Mouse (Mus musculus): ENCODE data around the gene Ccl9. TPM values are rescaled to one million over a fixed set of nuclear protein-coding genes. Genes with fewer than 3 reads are reported as not detected.

Ccl9 gene
- polyA plus RNA-seq, 1 experiment from 2014 or later, result 4.1 TPM

DNA sequence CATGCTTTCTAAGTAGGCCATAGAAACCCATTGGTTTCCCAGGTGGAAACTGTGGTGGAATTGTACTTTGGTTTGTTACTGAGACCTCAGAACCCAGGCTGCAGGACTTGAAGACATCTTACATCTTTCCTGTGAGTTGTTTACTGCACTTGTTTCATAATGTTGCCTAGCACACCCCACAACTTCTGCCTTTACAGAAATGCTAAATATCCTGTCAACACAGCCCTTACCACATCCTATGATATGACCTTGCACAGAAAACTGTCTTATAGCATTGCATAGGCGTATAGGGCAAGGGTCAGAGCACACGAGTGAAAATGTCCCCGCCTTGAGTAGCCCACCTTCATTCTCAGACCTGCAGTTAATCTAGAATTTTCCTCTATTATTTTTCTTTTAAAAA, 27.1 kb upstream of the Ccl9 start:
- ATAC-seq (replicated peaks; ENCODE audit: low FRiP score, low read depth) (no peak), DNase-seq (ENCODE audit: low spot score) (no peak)
- no peak overlapping the region for H3K27ac ChIP-seq
- H3K27me3 ChIP-seq (ENCODE audit: insufficient read depth, low read length), result no peaks in the 10 kb centered on the region
- no peak overlapping the region for H3K4me2 ChIP-seq (ENCODE audit: low read length)
- no peaks in the 10 kb centered on the region for H3K4me1 ChIP-seq (replicated peaks; ENCODE audit: insufficient read depth, low read length)
- H3K4me3 ChIP-seq (replicated peaks; ENCODE audit: low read depth, low read length), result no peak overlapping the region
- no peaks in the 10 kb centered on the region for H3K36me3 ChIP-seq (ENCODE audit: insufficient read depth, low read length)
- H3K9me3 ChIP-seq (replicated peaks; ENCODE audit: low read length), result no peaks in the 10 kb centered on the region
- TF ChIP-seq CTCF (IDR thresholded peaks at IDR 0.05; ENCODE audit: low read depth), result no peak
- 79% methylated on average over 3 of the region's 3 CpGs for WGBS
- no peak overlapping the region for H3K9ac ChIP-seq (ENCODE audit: low read depth, low read length)

DNA sequence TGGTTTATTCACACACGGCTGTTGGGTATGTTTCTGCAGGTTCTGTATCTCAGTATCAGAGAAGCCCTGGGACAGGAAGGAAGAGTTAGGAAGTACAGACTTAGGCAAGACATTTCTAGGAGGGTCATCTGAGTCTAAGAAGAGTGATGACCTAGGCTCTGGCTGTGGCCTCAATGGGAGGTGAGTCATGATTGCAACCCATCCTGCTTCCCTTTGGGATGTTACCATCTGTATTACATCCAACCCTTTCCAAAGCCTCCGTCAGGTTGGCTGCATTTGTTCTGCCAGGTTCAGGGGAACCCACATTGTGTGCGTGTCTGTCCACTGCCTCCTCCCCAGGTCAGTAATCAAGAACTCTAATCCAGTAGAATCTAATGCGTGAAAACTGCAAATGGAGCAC, 26.3 kb upstream of the Ccl9 start:
- ATAC-seq (replicated peaks; ENCODE audit: low FRiP score, low read depth) (no peak), DNase-seq (ENCODE audit: low spot score) (no peak)
- WGBS, result 92% methylated on average over 4 of the region's 4 CpGs
- Histone ChIP-seq H3K9me3 (replicated peaks; ENCODE audit: low read length) (no peaks in the 10 kb centered on the region), H3K27ac (no peak overlapping the region), H3K4me1 (replicated peaks; ENCODE audit: insufficient read depth, low read length) (no peaks in the 10 kb centered on the region), H3K4me3 (replicated peaks; ENCODE audit: low read depth, low read length) (no peak overlapping the region), H3K27me3 (ENCODE audit: insufficient read depth, low read length) (no peaks in the 10 kb centered on the region), H3K36me3 (ENCODE audit: insufficient read depth, low read length) (no peaks in the 10 kb centered on the region), H3K9ac (ENCODE audit: low read depth, low read length) (no peak overlapping the region), H3K4me2 (ENCODE audit: low read length) (no peak overlapping the region)
- TF ChIP-seq CTCF (IDR thresholded peaks at IDR 0.05; ENCODE audit: low read depth), result no peak

- TF ChIP-seq CTCF (IDR thresholded peaks at IDR 0.05; ENCODE audit: low read depth), result no peak
- no peaks in the 10 kb centered on the region for H3K9me3 ChIP-seq (replicated peaks; ENCODE audit: low read length)
- H3K4me1 ChIP-seq (replicated peaks; ENCODE audit: insufficient read depth, low read length), result no peaks in the 10 kb centered on the region
- H3K9ac ChIP-seq (ENCODE audit: low read depth, low read length), result no peak overlapping the region
- no peak overlapping the region for H3K4me3 ChIP-seq (replicated peaks; ENCODE audit: low read depth, low read length)
- WGBS, result 90% methylated on average over 3 of the region's 3 CpGs
- H3K4me2 ChIP-seq (ENCODE audit: low read length), result no peak overlapping the region
- ATAC-seq (replicated peaks; ENCODE audit: low FRiP score, low read depth), result no peak
- no peaks in the 10 kb centered on the region for H3K36me3 ChIP-seq (ENCODE audit: insufficient read depth, low read length)
- H3K27ac ChIP-seq, result no peak overlapping the region
- H3K27me3 ChIP-seq (ENCODE audit: insufficient read depth, low read length), result no peaks in the 10 kb centered on the region
- no peak for DNase-seq (ENCODE audit: low spot score)
Measured at GRCm38 (mm10) chr11:83603399-83603798, 25.0 kb upstream of the Ccl9 start.

DNA sequence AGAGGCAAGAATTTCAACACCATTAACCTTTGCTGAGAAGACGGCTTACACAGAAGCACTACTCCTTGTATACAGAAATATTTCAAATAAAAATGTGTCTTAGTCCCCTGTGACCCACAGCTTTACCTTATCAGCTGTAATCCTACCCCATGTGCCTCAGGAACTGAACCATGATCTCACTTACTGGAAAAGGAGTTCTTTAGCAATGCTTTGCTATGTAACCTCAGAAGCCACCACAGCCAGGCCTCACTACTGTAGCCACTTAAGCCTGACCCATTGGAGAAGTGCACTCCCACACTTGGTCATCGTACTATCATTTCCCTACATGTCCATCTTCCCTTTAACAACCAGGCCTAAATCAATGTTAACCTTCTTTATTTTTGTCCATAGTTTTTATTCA, 22.1 kb upstream of the Ccl9 start:
- no peak overlapping the region for H3K27ac ChIP-seq
- WGBS, result 41% methylated on average over 2 of the region's 2 CpGs
- no peak for ATAC-seq (replicated peaks; ENCODE audit: low FRiP score, low read depth)

GRCm38 (mm10) chr11:83598991-83599390, 20.6 kb upstream of the Ccl9 start:
- no peak for ATAC-seq (replicated peaks; ENCODE audit: low FRiP score, low read depth)

More for the DNA sequence above, 22.1 kb upstream of the Ccl9 start:
- Histone ChIP-seq H3K4me3 (replicated peaks; ENCODE audit: low read depth, low read length) (no peak overlapping the region), H3K4me2 (ENCODE audit: low read length) (no peak overlapping the region), H3K4me1 (replicated peaks; ENCODE audit: insufficient read depth, low read length) (no peaks in the 10 kb centered on the region), H3K9me3 (replicated peaks; ENCODE audit: low read length) (no peaks in the 10 kb centered on the region), H3K9ac (ENCODE audit: low read depth, low read length) (no peak overlapping the region), H3K36me3 (ENCODE audit: insufficient read depth, low read length) (no peaks in the 10 kb centered on the region), H3K27me3 (ENCODE audit: insufficient read depth, low read length) (no peaks in the 10 kb centered on the region)
- no peak for DNase-seq (ENCODE audit: low spot score)
- no peak for TF ChIP-seq CTCF (IDR thresholded peaks at IDR 0.05; ENCODE audit: low read depth)

DNA sequence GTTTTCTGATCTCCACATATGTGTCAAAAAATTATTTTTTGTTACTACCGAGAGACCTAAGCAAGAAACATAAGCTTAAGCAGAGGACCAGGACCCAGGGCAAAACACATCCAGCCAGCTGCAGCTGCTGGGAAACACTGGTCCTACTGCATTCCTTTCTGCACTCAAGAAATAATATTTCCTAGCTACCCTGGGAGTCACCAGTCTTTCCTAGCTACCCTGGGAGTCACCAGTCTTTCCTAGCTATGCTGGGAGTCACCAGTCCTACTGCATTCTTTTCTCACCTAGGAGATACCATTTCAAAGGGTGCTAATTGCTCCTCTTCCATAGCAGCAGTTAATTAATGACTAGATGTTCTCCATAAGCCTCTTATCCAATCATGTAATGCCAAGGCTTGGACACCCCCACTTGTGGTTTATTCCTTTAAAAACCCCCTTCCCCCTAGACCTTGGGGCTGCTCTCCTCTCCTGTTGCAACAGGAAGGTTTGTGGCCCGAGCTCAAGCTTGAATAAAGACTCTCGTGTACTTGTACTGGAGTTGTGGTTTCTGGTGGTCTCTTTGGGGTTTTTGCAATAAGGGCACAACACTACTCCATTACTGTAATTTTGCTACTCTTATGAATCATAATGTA, 19.9 kb upstream of the Ccl9 start:
- no peaks in the 10 kb centered on the region for H3K9me3 ChIP-seq (replicated peaks; ENCODE audit: low read length)
- H3K36me3 ChIP-seq (ENCODE audit: insufficient read depth, low read length), result no peaks in the 10 kb centered on the region
- H3K4me2 ChIP-seq (ENCODE audit: low read length), result no peak overlapping the region
- no peak for ATAC-seq (replicated peaks; ENCODE audit: low FRiP score, low read depth)
- no peak for DNase-seq (ENCODE audit: low spot score)
- no peak overlapping the region for H3K9ac ChIP-seq (ENCODE audit: low read depth, low read length)
- no peak overlapping the region for H3K4me3 ChIP-seq (replicated peaks; ENCODE audit: low read depth, low read length)
- no peaks in the 10 kb centered on the region for H3K27me3 ChIP-seq (ENCODE audit: insufficient read depth, low read length)
- no peak overlapping the region for H3K27ac ChIP-seq
- no peak for TF ChIP-seq CTCF (IDR thresholded peaks at IDR 0.05; ENCODE audit: low read depth)
- 68% methylated on average over 3 of the region's 3 CpGs for WGBS
- no peaks in the 10 kb centered on the region for H3K4me1 ChIP-seq (replicated peaks; ENCODE audit: insufficient read depth, low read length)

More at GRCm38 (mm10) chr11:83598991-83599390, 20.6 kb upstream of the Ccl9 start:
- WGBS, result 81% methylated on average over 3 of the region's 3 CpGs
- Histone ChIP-seq H3K4me1 (replicated peaks; ENCODE audit: insufficient read depth, low read length) (no peaks in the 10 kb centered on the region), H3K4me2 (ENCODE audit: low read length) (no peak overlapping the region), H3K27me3 (ENCODE audit: insufficient read depth, low read length) (no peaks in the 10 kb centered on the region), H3K9ac (ENCODE audit: low read depth, low read length) (no peak overlapping the region), H3K27ac (no peak overlapping the region), H3K4me3 (replicated peaks; ENCODE audit: low read depth, low read length) (no peak overlapping the region), H3K9me3 (replicated peaks; ENCODE audit: low read length) (no peaks in the 10 kb centered on the region), H3K36me3 (ENCODE audit: insufficient read depth, low read length) (no peaks in the 10 kb centered on the region)
- DNase-seq (ENCODE audit: low spot score), result no peak
- TF ChIP-seq CTCF (IDR thresholded peaks at IDR 0.05; ENCODE audit: low read depth), result no peak

- TF ChIP-seq CTCF (IDR thresholded peaks at IDR 0.05; ENCODE audit: low read depth), result no peak
- Histone ChIP-seq H3K4me3 (replicated peaks; ENCODE audit: low read depth, low read length) (no peak overlapping the region), H3K4me2 (ENCODE audit: low read length) (no peak overlapping the region), H3K27ac (no peak overlapping the region), H3K9ac (ENCODE audit: low read depth, low read length) (no peak overlapping the region), H3K9me3 (replicated peaks; ENCODE audit: low read length) (no peaks in the 10 kb centered on the region), H3K36me3 (ENCODE audit: insufficient read depth, low read length) (no peaks in the 10 kb centered on the region), H3K4me1 (replicated peaks; ENCODE audit: insufficient read depth, low read length) (no peaks in the 10 kb centered on the region), H3K27me3 (ENCODE audit: insufficient read depth, low read length) (no peaks in the 10 kb centered on the region)
- DNase-seq (ENCODE audit: low spot score) (no peak), ATAC-seq (replicated peaks; ENCODE audit: low FRiP score, low read depth) (no peak)
- WGBS, result 93% methylated on average over 7 of the region's 7 CpGs
Measured at GRCm38 (mm10) chr11:83597796-83598195, 19.4 kb upstream of the Ccl9 start.

Measured in kidney, postnatal 0 days (tissue).